Mouse (Mus musculus): ENCODE data around the gene Mycbpap. TPM values are rescaled to one million over a fixed set of nuclear protein-coding genes. Genes with fewer than 3 reads are reported as not detected.

Mycbpap gene
- polyA plus RNA-seq, 1 experiment from 2014 or later: 0.13 TPM

- H3K9me3 ChIP-seq (ENCODE audit: low read length): no peaks in the 10 kb centered on the region
- no peak for TF ChIP-seq EP300 (IDR thresholded peaks at IDR 0.05; ENCODE audit: low read depth)
- TF ChIP-seq CTCF (IDR thresholded peaks at IDR 0.05; ENCODE audit: low read depth): no peak
- no peaks in the 10 kb centered on the region for H3K36me3 ChIP-seq (replicated peaks; ENCODE audit: insufficient read depth, low read length)
- H3K9ac ChIP-seq (replicated peaks): no peak overlapping the region
- peaks cover 5% of the 10 kb centered on the region; the same call in 1 of the 2 replicates for H3K4me1 ChIP-seq (ENCODE audit: insufficient read depth)
- 76% methylated on average over 11 of the region's 11 CpGs for WGBS (ENCODE audit: insufficient replicate concordance)
- no peak for ATAC-seq
- DNase-seq: no peak
- H3K27ac ChIP-seq (ENCODE audit: low read depth): no peak overlapping the region
- H3K4me2 ChIP-seq (ENCODE audit: low read depth, low read length): no peak overlapping the region
- no peak overlapping the region for H3K4me3 ChIP-seq (ENCODE audit: low read depth, low read length)
- H3K27me3 ChIP-seq (ENCODE audit: insufficient read depth, low read length): peaks cover 40% of the 10 kb centered on the region
These were observed 32.6 kb downstream of the Mycbpap start for GRCm38 (mm10) chr11:94488767-94489533.

GRCm38 (mm10) chr11:94486001-94486400 is 35.5 kb downstream of the Mycbpap start, which contains the start of gene Spata20:
Spata20 (minus strand) TSS chr11:94486179.
- Histone ChIP-seq H3K9ac (replicated peaks) (no peak within 1 kb of the TSS), H3K27me3 (ENCODE audit: insufficient read depth, low read length) (peaks cover 31% of the 10 kb centered on the region), H3K9me3 (ENCODE audit: low read length) (no peaks in the 10 kb centered on the region), H3K27ac (ENCODE audit: low read depth) (no peak within 1 kb of the TSS), H3K4me3 (ENCODE audit: low read depth, low read length) (no peak within 1 kb of the TSS), H3K4me2 (ENCODE audit: low read depth, low read length) (no peak within 1 kb of the TSS), H3K36me3 (replicated peaks; ENCODE audit: insufficient read depth, low read length) (no peaks in the 10 kb centered on the region), H3K4me1 (ENCODE audit: insufficient read depth) (peaks cover 3% of the 10 kb centered on the region; the same call in 1 of the 2 replicates)
- peak; percentile 60 for ATAC-seq
- TF ChIP-seq CTCF (IDR thresholded peaks at IDR 0.05; ENCODE audit: low read depth): peak; percentile 95
- TF ChIP-seq EP300 (IDR thresholded peaks at IDR 0.05; ENCODE audit: low read depth): no peak
- 3% methylated on average over 24 of the region's 24 CpGs for WGBS (ENCODE audit: insufficient replicate concordance)
- DNase-seq: peak; percentile 85

- WGBS (ENCODE audit: insufficient replicate concordance): 67% methylated on average over 5 of the region's 5 CpGs
- Histone ChIP-seq H3K4me2 (ENCODE audit: low read depth, low read length) (no peak overlapping the region), H3K27ac (ENCODE audit: low read depth) (no peak overlapping the region), H3K9ac (replicated peaks) (no peak overlapping the region), H3K4me3 (ENCODE audit: low read depth, low read length) (no peak overlapping the region), H3K36me3 (replicated peaks; ENCODE audit: insufficient read depth, low read length) (no peaks in the 10 kb centered on the region), H3K9me3 (ENCODE audit: low read length) (no peaks in the 10 kb centered on the region), H3K4me1 (ENCODE audit: insufficient read depth) (no peaks in the 10 kb centered on the region), H3K27me3 (ENCODE audit: insufficient read depth, low read length) (peaks cover 29% of the 10 kb centered on the region; the same call in 1 of the 2 replicates)
- no peak for ATAC-seq
- TF ChIP-seq CTCF (IDR thresholded peaks at IDR 0.05; ENCODE audit: low read depth) (no peak), EP300 (IDR thresholded peaks at IDR 0.05; ENCODE audit: low read depth) (no peak)
- DNase-seq: no peak
These were observed 36.3 kb downstream of the Mycbpap start for GRCm38 (mm10) chr11:94485223-94485622.

- Histone ChIP-seq H3K27me3 (ENCODE audit: insufficient read depth, low read length) (peaks cover 26% of the 10 kb centered on the region; the same call in 1 of the 2 replicates), H3K4me2 (ENCODE audit: low read depth, low read length) (no peak overlapping the region), H3K4me1 (ENCODE audit: insufficient read depth) (no peaks in the 10 kb centered on the region), H3K27ac (ENCODE audit: low read depth) (no peak overlapping the region), H3K9ac (replicated peaks) (no peak overlapping the region), H3K36me3 (replicated peaks; ENCODE audit: insufficient read depth, low read length) (no peaks in the 10 kb centered on the region), H3K4me3 (ENCODE audit: low read depth, low read length) (no peak overlapping the region), H3K9me3 (ENCODE audit: low read length) (no peaks in the 10 kb centered on the region)
- no peak for ATAC-seq
- WGBS (ENCODE audit: insufficient replicate concordance): 77% methylated on average over 9 of the region's 9 CpGs
- DNase-seq: no peak
- TF ChIP-seq EP300 (IDR thresholded peaks at IDR 0.05; ENCODE audit: low read depth) (no peak), CTCF (IDR thresholded peaks at IDR 0.05; ENCODE audit: low read depth) (no peak)
These were observed 36.9 kb downstream of the Mycbpap start for GRCm38 (mm10) chr11:94484636-94485035.

GRCm38 (mm10) chr11:94483921-94484320 is 37.6 kb downstream of the Mycbpap start:
- no peak overlapping the region for H3K4me2 ChIP-seq (ENCODE audit: low read depth, low read length)
- TF ChIP-seq EP300 (IDR thresholded peaks at IDR 0.05; ENCODE audit: low read depth): no peak
- no peak for TF ChIP-seq CTCF (IDR thresholded peaks at IDR 0.05; ENCODE audit: low read depth)
- no peak for DNase-seq
- H3K4me1 ChIP-seq (ENCODE audit: insufficient read depth): no peaks in the 10 kb centered on the region
- H3K36me3 ChIP-seq (replicated peaks; ENCODE audit: insufficient read depth, low read length): no peaks in the 10 kb centered on the region
- H3K9me3 ChIP-seq (ENCODE audit: low read length): no peaks in the 10 kb centered on the region
- H3K4me3 ChIP-seq (ENCODE audit: low read depth, low read length): no peak overlapping the region
- 73% methylated on average over 14 of the region's 14 CpGs for WGBS (ENCODE audit: insufficient replicate concordance)
- no peak overlapping the region for H3K9ac ChIP-seq (replicated peaks)
- H3K27ac ChIP-seq (ENCODE audit: low read depth): no peak overlapping the region
- no peak for ATAC-seq
- H3K27me3 ChIP-seq (ENCODE audit: insufficient read depth, low read length): peaks cover 19% of the 10 kb centered on the region; the same call in 1 of the 2 replicates

GRCm38 (mm10) chr11:94483436-94483835 is 38.1 kb downstream of the Mycbpap start:
- Histone ChIP-seq H3K9me3 (ENCODE audit: low read length) (no peaks in the 10 kb centered on the region), H3K4me2 (ENCODE audit: low read depth, low read length) (no peak overlapping the region), H3K27me3 (ENCODE audit: insufficient read depth, low read length) (0 out of 2 replicates have a peak, but pooled peaks cover 19% of the 10 kb centered on the region), H3K27ac (ENCODE audit: low read depth) (no peak overlapping the region), H3K4me3 (ENCODE audit: low read depth, low read length) (no peak overlapping the region), H3K36me3 (replicated peaks; ENCODE audit: insufficient read depth, low read length) (no peaks in the 10 kb centered on the region), H3K9ac (replicated peaks) (no peak overlapping the region), H3K4me1 (ENCODE audit: insufficient read depth) (no peaks in the 10 kb centered on the region)
- TF ChIP-seq CTCF (IDR thresholded peaks at IDR 0.05; ENCODE audit: low read depth): no peak
- no peak for TF ChIP-seq EP300 (IDR thresholded peaks at IDR 0.05; ENCODE audit: low read depth)
- DNase-seq (no peak), ATAC-seq (no peak)
- 74% methylated on average over 11 of the region's 11 CpGs for WGBS (ENCODE audit: insufficient replicate concordance)

All from liver, postnatal 0 days (tissue).